Mouse (Mus musculus) myocyte (in vitro differentiated cells): Measurements from ENCODE around the gene Tbc1d25. TPM values are rescaled to one million over a fixed set of nuclear protein-coding genes. Genes with fewer than 3 reads are reported as not detected.

Experiments
- H3K27me3 ChIP-seq: one replicate; pipeline ENCODE4 v1.6.1; 2011; ENCODE audit not compliant: control insufficient read depth, insufficient read depth, insufficient read length
- H3K36me3 ChIP-seq: one replicate; pipeline ENCODE4 v1.6.1; 2011; ENCODE audit not compliant: control insufficient read depth, insufficient read depth
- H3K4me2 ChIP-seq: one replicate; pipeline ENCODE4 v1.6.1; 2011; ENCODE audit warnings: low read depth, control low read depth
- H3K4me3 ChIP-seq: one replicate; pipeline ENCODE4 v1.5.1; 2011; ENCODE audit warnings: mild to moderate bottlenecking, control low read depth, moderate library complexity
- H3K79me2 ChIP-seq: one replicate; pipeline ENCODE4 v1.6.1; 2011; ENCODE audit not compliant: control insufficient read depth, insufficient read depth
- H3ac ChIP-seq: one replicate; pipeline ENCODE4 v1.6.1; 2011; ENCODE audit not compliant: control insufficient read depth, insufficient read length
- CEBPB ChIP-seq: IDR thresholded peaks from 2 replicates; pipeline ENCODE4 v1.6.1; 2011; ENCODE audit warnings: mild to moderate bottlenecking, moderate library complexity; ENCODE audit not compliant: poor library complexity, insufficient read depth, severe bottlenecking
- E2F4 ChIP-seq: IDR thresholded peaks from one replicate; pipeline ENCODE4 v1.6.1; 2011; ENCODE audit warnings: mild to moderate bottlenecking, control low read depth, moderate library complexity; ENCODE audit not compliant: insufficient read depth
- MAX ChIP-seq: IDR thresholded peaks from one replicate; pipeline ENCODE4 v1.6.1; 2011; ENCODE audit warnings: low read depth, mild to moderate bottlenecking, control low read depth
- MYOD1 ChIP-seq, 3 experiments: IDR thresholded peaks; one replicate each; pipeline ENCODE4 v1.6.1; 2011; ENCODE audit warnings: control low read depth in 2 of 3, low read depth in 2 of 3, mild to moderate bottlenecking in 2 of 3, moderate library complexity in 1 of 3; ENCODE audit not compliant: insufficient read length in 2 of 3, control insufficient read depth in 1 of 3
- MYOG ChIP-seq, 3 experiments: IDR thresholded peaks; one replicate each; pipeline ENCODE4 v1.6.1; 2011; ENCODE audit warnings: control low read depth in 2 of 3, low read depth in 2 of 3, mild to moderate bottlenecking in 2 of 3; ENCODE audit not compliant: insufficient read length in 2 of 3, control insufficient read depth in 1 of 3, insufficient read depth in 1 of 3
- POLR2A ChIP-seq: IDR thresholded peaks from one replicate; pipeline ENCODE4 v1.6.1; 2011; ENCODE audit warnings: low read depth, mild to moderate bottlenecking, control low read depth, moderate library complexity; ENCODE audit not compliant: insufficient read length
- POLR2AphosphoS2 ChIP-seq: IDR thresholded peaks from one replicate; pipeline ENCODE4 v1.6.1; 2011; ENCODE audit warnings: low read depth, control low read depth; ENCODE audit not compliant: insufficient read length
- REST ChIP-seq: IDR thresholded peaks from one replicate; pipeline ENCODE4 v1.6.1; 2011; ENCODE audit warnings: mild to moderate bottlenecking, control low read depth, moderate library complexity; ENCODE audit not compliant: insufficient read depth, insufficient read length
- SRF ChIP-seq: IDR thresholded peaks from one replicate; pipeline ENCODE4 v1.6.1; 2011; ENCODE audit warnings: low read depth; ENCODE audit not compliant: control insufficient read depth, insufficient read length
- TCF12 ChIP-seq: IDR thresholded peaks from one replicate; pipeline ENCODE4 v1.6.1; 2011; ENCODE audit warnings: mild to moderate bottlenecking, control low read depth; ENCODE audit not compliant: poor library complexity, insufficient read depth, severe bottlenecking
- TCF3 ChIP-seq: IDR thresholded peaks from one replicate; pipeline ENCODE4 v1.6.1; 2011; ENCODE audit warnings: low read depth, control low read depth; ENCODE audit not compliant: insufficient read length
- USF1 ChIP-seq: IDR thresholded peaks from one replicate; pipeline ENCODE4 v1.6.1; 2011; ENCODE audit warnings: low read depth, mild to moderate bottlenecking, control low read depth, moderate library complexity
- polyA plus RNA-seq: library from polyadenylated mRNA; unstranded; fragments of >200 nt; fragmentation: generic; extraction: Trizol; gene quantifications from one replicate; pipeline ENCODE4 v1.2.1, GENCODE M21; 2012; ENCODE audit warnings: missing spikeins

The Tbc1d25 gene
- polyA plus RNA-seq, 1 experiment = 12.5 TPM

- no peaks in the 10 kb centered on the region for H3K36me3 ChIP-seq
- TF ChIP-seq SRF (no peak), E2F4 (no peak), MYOD1 (IDR thresholded peaks at IDR 0.05; ENCODE audit: control insufficient read depth in 1 of 3, insufficient read length in 2 of 3, low read depth in 2 of 3) (no peak), CEBPB (no peak), MAX (no peak), POLR2A (no peak), TCF12 (no peak), MYOG (IDR thresholded peaks at IDR 0.05; ENCODE audit: control insufficient read depth in 1 of 3, insufficient read depth in 1 of 3, insufficient read length in 2 of 3, low read depth in 2 of 3) (no peak), USF1 (no peak), REST (no peak), TCF3 (no peak), POLR2AphosphoS2 (no peak)
- H3K4me3 ChIP-seq = peak within 1 kb of the TSS; percentile 48
- H3ac ChIP-seq = peak within 1 kb of the TSS; percentile 4
- H3K79me2 ChIP-seq = peaks cover 8% of the 10 kb centered on the region
- peak within 1 kb of the TSS; percentile 99 for H3K4me2 ChIP-seq
- no peaks in the 10 kb centered on the region for H3K27me3 ChIP-seq
Measured at GRCm38 (mm10) chrX:8193419-8193723, 17.4 kb upstream of the Tbc1d25 start, which contains the start of gene Ebp. TSS of gene Ebp (minus strand) at chrX:8193512.

- peak overlapping the region; percentile 48 for H3K4me3 ChIP-seq
- H3K79me2 ChIP-seq = peaks cover 8% of the 10 kb centered on the region
- H3K36me3 ChIP-seq = no peaks in the 10 kb centered on the region
- TF ChIP-seq TCF3 = no peak
- no peak for TF ChIP-seq CEBPB
- TF ChIP-seq POLR2A = peak; percentile 86
- TF ChIP-seq POLR2AphosphoS2 = peak; percentile 76
- TF ChIP-seq MYOG (IDR thresholded peaks at IDR 0.05; ENCODE audit: control insufficient read depth in 1 of 3, insufficient read depth in 1 of 3, insufficient read length in 2 of 3, low read depth in 2 of 3) = no peak
- TF ChIP-seq E2F4 = no peak
- peak overlapping the region; percentile 4 for H3ac ChIP-seq
- peak overlapping the region; percentile 99 for H3K4me2 ChIP-seq
- H3K27me3 ChIP-seq = no peaks in the 10 kb centered on the region
Measured at GRCm38 (mm10) chrX:8192640-8193418, 16.8 kb upstream of the Tbc1d25 start.

DNA sequence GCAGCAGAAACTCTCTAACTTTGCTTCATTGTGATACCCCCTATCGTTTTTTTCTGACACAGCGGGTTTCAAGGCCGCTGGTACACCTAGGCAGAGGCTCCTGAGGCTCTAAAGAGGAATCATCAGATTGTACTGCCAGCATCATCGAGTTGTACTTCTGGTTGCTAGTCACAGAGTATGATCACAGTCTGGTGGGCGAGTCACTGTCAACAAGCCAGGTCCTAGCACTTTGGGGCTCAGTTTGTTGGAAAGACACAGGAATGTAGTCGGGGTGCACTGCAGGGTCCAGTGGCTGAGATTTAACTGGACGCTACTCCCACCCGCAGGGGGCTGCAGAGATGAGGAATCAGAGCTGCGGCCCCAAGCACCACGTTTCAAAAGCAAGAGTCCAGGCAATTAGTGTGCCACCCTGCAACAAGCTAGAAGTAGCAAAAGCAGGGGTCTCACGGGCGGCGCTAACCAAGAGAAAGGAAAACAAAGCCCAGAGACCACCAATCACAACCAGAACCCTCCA, 16.2 kb upstream of the Tbc1d25 start:
- peak overlapping the region; percentile 4 for H3ac ChIP-seq
- no peaks in the 10 kb centered on the region for H3K27me3 ChIP-seq
- TF ChIP-seq TCF12 (no peak), SRF (no peak), MAX (no peak), E2F4 (no peak), POLR2AphosphoS2 (no peak), REST (no peak), TCF3 (no peak), POLR2A (no peak), MYOG (IDR thresholded peaks at IDR 0.05; ENCODE audit: control insufficient read depth in 1 of 3, insufficient read depth in 1 of 3, insufficient read length in 2 of 3, low read depth in 2 of 3) (no peak), CEBPB (no peak), USF1 (no peak), MYOD1 (IDR thresholded peaks at IDR 0.05; ENCODE audit: control insufficient read depth in 1 of 3, insufficient read length in 2 of 3, low read depth in 2 of 3) (no peak)

GRCm38 (mm10) chrX:8182871-8183540, 7.0 kb upstream of the Tbc1d25 start:
- H3K27me3 ChIP-seq = no peaks in the 10 kb centered on the region
- no peak overlapping the region for H3ac ChIP-seq
- H3K36me3 ChIP-seq = peaks cover 8% of the 10 kb centered on the region
- H3K4me3 ChIP-seq = no peak overlapping the region
- no peaks in the 10 kb centered on the region for H3K79me2 ChIP-seq
- H3K4me2 ChIP-seq = no peak overlapping the region
- TF ChIP-seq TCF12 (no peak), POLR2AphosphoS2 (no peak), TCF3 (no peak), REST (no peak), MAX (no peak), MYOG (IDR thresholded peaks at IDR 0.05; ENCODE audit: control insufficient read depth in 1 of 3, insufficient read depth in 1 of 3, insufficient read length in 2 of 3, low read depth in 2 of 3) (no peak), CEBPB (no peak), MYOD1 (IDR thresholded peaks at IDR 0.05; ENCODE audit: control insufficient read depth in 1 of 3, insufficient read length in 2 of 3, low read depth in 2 of 3) (no peak), POLR2A (no peak), E2F4 (no peak), USF1 (no peak), SRF (no peak)

More for the DNA sequence above, 16.2 kb upstream of the Tbc1d25 start:
- Histone ChIP-seq H3K36me3 (peaks cover 2% of the 10 kb centered on the region), H3K4me3 (peak overlapping the region; percentile 48), H3K79me2 (peaks cover 8% of the 10 kb centered on the region), H3K4me2 (peak overlapping the region; percentile 71)
